Mouse (Mus musculus) liver, adult 2 months (tissue): ENCODE measurements around the gene Exoc3l2. TPM values are rescaled to one million over a fixed set of nuclear protein-coding genes. Genes with fewer than 3 reads are reported as not detected.

ENCODE experiments used
- DNase-seq: peaks from one replicate; pipeline ENCODE4 v3.0.0-alpha.2; 2011; ENCODE audit warnings: low read depth, low spot score; ENCODE audit errors: extremely low read depth
- H3K27ac ChIP-seq: fragments of 200-500 bp; replicated peaks from 2 replicates; pipeline ENCODE4 v1.5.1; 2012; ENCODE audit warnings: low read depth, mild to moderate bottlenecking, control low read depth, inconsistent platforms, low read length; ENCODE audit not compliant: insufficient read depth
- H3K27me3 ChIP-seq: fragments of 200-500 bp; 2 replicates; pipeline ENCODE4 v1.6.1; 2012; ENCODE audit warnings: mild to moderate bottlenecking, moderate library complexity, low read length, inconsistent platforms; ENCODE audit not compliant: control insufficient read depth, insufficient read depth
- H3K36me3 ChIP-seq: fragments of 200-500 bp; 2 replicates; pipeline ENCODE4 v1.6.1; 2012; ENCODE audit warnings: low read length, inconsistent platforms; ENCODE audit not compliant: control insufficient read depth, insufficient read depth
- H3K4me1 ChIP-seq: fragments of 200-500 bp; 2 replicates; pipeline ENCODE4 v1.6.1; 2011; ENCODE audit warnings: low read length; ENCODE audit not compliant: control insufficient read depth, insufficient read depth
- H3K4me3 ChIP-seq: fragments of 200-500 bp; 2 replicates; pipeline ENCODE4 v1.5.1; 2011; ENCODE audit warnings: low read depth, mild to moderate bottlenecking, control low read depth, low read length, moderate library complexity; ENCODE audit not compliant: insufficient read depth
- H3K79me2 ChIP-seq: fragments of 200-500 bp; 2 replicates; pipeline ENCODE4 v1.6.1; 2012; ENCODE audit warnings: inconsistent platforms, mild to moderate bottlenecking, low read length, moderate library complexity; ENCODE audit not compliant: control insufficient read depth, insufficient read depth
- H3K9ac ChIP-seq: fragments of 200-500 bp; 2 replicates; pipeline ENCODE4 v1.6.1; 2012; ENCODE audit warnings: low read depth, mild to moderate bottlenecking, control low read depth, inconsistent platforms, low read length
- CTCF ChIP-seq: fragments of 200-500 bp; IDR thresholded peaks from 2 replicates; pipeline ENCODE4 v1.5.1; 2011; ENCODE audit warnings: low read depth, low read length, control low read depth
- POLR2A ChIP-seq: fragments of 200-500 bp; IDR thresholded peaks from 2 replicates; pipeline ENCODE4 v1.6.1; 2011; ENCODE audit warnings: low read length, control low read depth; ENCODE audit not compliant: insufficient read depth; ENCODE audit errors: extremely low read depth
- WGBS: fragments of 180-500 bp; shearing (Covaris S2); methylation state at CpG from one replicate; pipeline ENCODE4 v1.1.7; 2018; 5-methylcytosine and 5-hydroxymethylcytosine counted together
- polyA plus RNA-seq: library from polyadenylated mRNA; depleted of rRNA; stranded (reverse); fragments of >200 nt; gene quantifications from 2 replicates; pipeline ENCODE4 v1.2.3, GENCODE M21; 2012
- total RNA-seq: library from RNA; depleted of rRNA; stranded (reverse); fragments of >200 nt; gene quantifications from 2 replicates; pipeline ENCODE4 v1.2.3, GENCODE M21; 2014

Exoc3l2 gene
- total and polyA plus RNA-seq, 2 experiments = 2.2 to 5.1 TPM

DNA sequence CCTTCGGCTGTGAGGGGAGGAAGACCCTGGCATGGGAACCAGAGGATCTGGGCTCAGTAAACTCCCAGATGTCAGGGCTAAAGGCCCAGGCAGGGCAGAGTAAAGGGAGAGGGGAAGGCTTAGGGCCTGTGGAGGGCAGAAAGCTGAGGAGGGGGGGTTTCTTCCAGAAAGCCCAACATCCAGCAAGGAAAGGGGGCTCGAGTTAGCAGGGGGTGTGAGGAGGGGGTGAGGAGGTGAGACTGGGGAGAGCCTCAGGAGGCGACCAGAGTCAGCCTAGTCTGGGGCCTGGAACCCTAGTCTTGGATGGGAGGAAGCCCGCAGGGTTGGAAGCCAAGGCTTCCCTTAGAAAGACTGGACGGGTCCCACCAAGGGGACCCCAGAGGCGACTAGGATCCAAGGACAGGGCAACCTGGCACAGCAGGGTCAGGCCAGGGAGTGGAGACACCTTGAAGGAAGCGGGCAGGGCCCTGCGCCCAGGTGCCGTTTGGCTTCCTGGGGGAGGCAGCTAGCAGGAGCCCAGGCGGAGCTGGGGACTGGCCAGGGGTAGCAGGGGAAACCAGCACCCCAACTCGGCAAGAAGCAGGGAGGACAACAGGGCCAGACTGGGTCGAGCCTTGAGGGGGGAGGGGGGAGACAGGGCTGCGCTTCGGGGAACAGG is 5.6 kb upstream of the Exoc3l2 start:
- peak overlapping the region; percentile 96 for H3K9ac ChIP-seq
- peaks cover 10% of the 10 kb centered on the region for H3K4me1 ChIP-seq
- no peak overlapping the region for H3K27ac ChIP-seq
- TF ChIP-seq POLR2A (no peak), CTCF (no peak)
- DNase-seq = no peak
- H3K36me3 ChIP-seq = no peaks in the 10 kb centered on the region
- 22% methylated on average over 14 of the region's 14 CpGs for WGBS
- peaks cover 37% of the 10 kb centered on the region for H3K79me2 ChIP-seq
- no peaks in the 10 kb centered on the region for H3K27me3 ChIP-seq
- peak overlapping the region; percentile 98 for H3K4me3 ChIP-seq

DNA sequence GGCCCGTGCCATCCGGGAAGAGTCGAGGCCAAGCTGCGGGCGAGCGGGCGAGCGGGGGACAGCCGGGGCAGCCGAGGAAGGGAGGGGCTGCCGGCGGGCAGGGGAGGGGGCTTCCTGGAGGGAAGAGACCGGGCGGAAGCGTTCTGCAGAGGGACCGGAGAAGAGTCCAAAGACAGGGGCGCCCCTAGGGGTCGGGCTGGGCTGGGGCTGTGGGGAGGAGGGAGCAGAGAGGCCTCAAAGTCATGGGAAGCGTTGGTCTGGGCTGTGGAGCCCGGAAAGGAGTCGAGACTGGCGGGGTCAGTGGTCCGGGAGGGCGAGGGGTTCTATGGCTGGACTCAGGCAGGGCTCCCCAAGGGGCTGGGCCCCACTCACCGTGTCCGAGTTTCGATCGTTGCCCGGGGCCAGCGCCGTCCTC is 5.1 kb upstream of the Exoc3l2 start:
- no peak for TF ChIP-seq POLR2A
- TF ChIP-seq CTCF = no peak; the same call in 1 of the 2 replicates
- H3K4me3 ChIP-seq = peak overlapping the region; percentile 98
- H3K27me3 ChIP-seq = no peaks in the 10 kb centered on the region
- under 1% methylated on average over 30 of the region's 31 CpGs for WGBS
- peak overlapping the region; percentile 96 for H3K9ac ChIP-seq
- H3K79me2 ChIP-seq = peaks cover 37% of the 10 kb centered on the region
- H3K36me3 ChIP-seq = no peaks in the 10 kb centered on the region
- H3K27ac ChIP-seq = 0 out of 2 replicates have a peak overlapping the region, but pooled peaks have one; percentile 11
- peaks cover 10% of the 10 kb centered on the region for H3K4me1 ChIP-seq
- DNase-seq = no peak

DNA sequence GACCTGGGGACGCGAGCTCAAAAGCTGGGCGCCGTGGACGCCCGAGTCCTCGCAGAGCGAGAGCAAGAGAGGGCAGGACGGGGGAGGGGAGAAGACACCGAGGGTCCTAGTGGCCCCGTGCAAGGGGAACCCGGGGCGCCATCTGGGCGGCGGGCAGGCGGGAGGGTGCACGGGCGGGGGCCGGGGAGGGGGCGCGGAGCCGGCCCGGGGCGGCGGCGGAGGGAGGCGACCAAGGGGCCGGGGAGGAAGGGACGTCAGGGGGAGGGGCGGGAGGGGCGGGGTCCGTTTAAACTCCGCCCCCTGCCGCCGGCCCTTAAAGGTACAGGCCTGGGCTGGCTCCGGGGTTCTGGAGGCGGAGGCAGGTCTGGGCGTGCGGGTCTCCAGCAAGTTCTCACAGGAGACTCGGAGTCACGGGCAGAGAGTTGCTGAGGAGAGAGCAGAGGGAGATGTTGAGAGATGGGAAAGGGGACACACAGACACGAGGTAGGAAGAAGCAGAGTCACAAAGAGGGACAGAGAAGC is 4.5 kb upstream of the Exoc3l2 start, which contains the start of gene Mark4:
TSS of gene Mark4 (minus strand) at position 231 of the 521 bp plus-strand sequence.
- Histone ChIP-seq H3K4me3 (peak within 1 kb of the TSS; percentile 98), H3K36me3 (no peaks in the 10 kb centered on the region), H3K4me1 (peaks cover 10% of the 10 kb centered on the region), H3K79me2 (peaks cover 35% of the 10 kb centered on the region), H3K27ac (peak within 1 kb of the TSS; percentile 40), H3K9ac (peak within 1 kb of the TSS; percentile 96), H3K27me3 (no peaks in the 10 kb centered on the region)
- peak; percentile 44 for DNase-seq
- WGBS = under 1% methylated on average over 31 of the region's 42 CpGs
- TF ChIP-seq POLR2A (peak; percentile 75; the same call in 1 of the 2 replicates), CTCF (no peak)

DNA sequence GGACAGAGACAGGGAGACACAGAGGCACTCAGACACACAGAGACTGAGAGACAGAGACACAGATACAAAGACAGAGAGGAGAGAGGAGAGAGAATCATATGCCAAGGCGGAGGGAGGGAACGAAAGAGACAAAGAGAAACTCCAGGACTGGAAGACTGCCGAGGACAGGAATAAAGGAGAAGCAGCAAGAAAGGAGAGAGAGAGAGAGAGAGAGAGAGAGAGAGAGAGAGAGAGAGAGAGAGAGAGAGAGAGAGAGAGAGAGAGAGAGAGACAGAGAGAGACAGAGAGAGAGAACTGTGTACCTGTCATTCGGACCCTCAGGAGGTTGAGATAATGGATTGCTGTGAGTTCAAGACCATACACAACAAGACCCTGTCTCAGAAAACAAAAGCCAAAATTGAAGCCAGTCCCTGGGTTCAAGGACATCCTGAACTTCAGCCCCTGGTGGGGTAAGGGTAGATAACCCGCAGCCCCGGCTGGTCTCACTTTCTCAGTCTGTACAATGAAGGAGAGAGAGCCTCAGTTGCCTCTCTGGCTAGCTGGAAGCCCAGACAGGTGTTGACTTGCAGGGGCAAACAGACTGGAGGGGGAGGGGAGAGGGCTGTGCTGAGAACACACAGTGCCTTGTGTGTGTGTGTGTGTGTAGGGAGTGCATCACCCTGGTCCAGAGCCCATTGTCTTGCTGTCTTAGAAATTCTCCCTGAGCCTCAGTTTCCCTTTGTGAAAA is 3.8 kb upstream of the Exoc3l2 start:
- H3K4me1 ChIP-seq = peaks cover 10% of the 10 kb centered on the region
- peak overlapping the region; percentile 98; the same call in 1 of the 2 replicates for H3K4me3 ChIP-seq
- H3K9ac ChIP-seq = peak overlapping the region; percentile 72
- WGBS = 35% methylated on average over 6 of the region's 6 CpGs
- TF ChIP-seq POLR2A (no peak), CTCF (no peak)
- H3K27ac ChIP-seq = peak overlapping the region; percentile 40
- no peak for DNase-seq
- peaks cover 32% of the 10 kb centered on the region for H3K79me2 ChIP-seq
- H3K27me3 ChIP-seq = no peaks in the 10 kb centered on the region
- H3K36me3 ChIP-seq = no peaks in the 10 kb centered on the region

DNA sequence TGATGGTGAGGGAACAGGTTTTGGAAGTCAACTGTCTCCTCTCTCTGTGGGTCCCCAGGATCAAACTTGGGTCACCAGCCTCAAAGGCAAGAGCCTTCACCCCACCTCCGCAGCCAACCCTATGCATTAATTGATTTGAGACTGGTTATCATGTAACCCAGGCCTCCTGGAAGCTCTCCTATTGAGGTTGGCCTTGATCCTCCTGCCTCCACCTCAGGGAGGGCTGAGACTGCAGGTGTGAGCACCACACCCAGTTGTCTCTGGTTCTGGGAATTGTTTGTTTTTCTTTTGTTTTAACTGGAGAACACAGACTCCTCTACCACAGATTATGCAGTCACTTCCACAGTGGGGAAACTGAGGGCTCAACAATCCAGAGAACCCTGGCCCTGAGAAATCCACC is 2.6 kb upstream of the Exoc3l2 start:
- Histone ChIP-seq H3K4me3 (no peak overlapping the region), H3K27ac (no peak overlapping the region), H3K36me3 (no peaks in the 10 kb centered on the region), H3K9ac (no peak overlapping the region), H3K4me1 (peaks cover 10% of the 10 kb centered on the region), H3K79me2 (peaks cover 30% of the 10 kb centered on the region), H3K27me3 (no peaks in the 10 kb centered on the region)
- 20% methylated on average over 1 of the region's 1 CpGs for WGBS
- TF ChIP-seq POLR2A (no peak), CTCF (no peak)
- no peak for DNase-seq
